Comparison of ENCODE assay signal across 17 mouse cellular contexts in genomic region chr2:127145699-127146098, GRCm38 (mm10).
"Had no signal": no experiment of that assay in that cellular context is flagged by ENCODE, and none has a peak within 500 bp of the region (broad histone marks: within the 10 kb centered on the region; RNA-seq: fewer than 3 reads in every experiment).

No protein-coding gene starts in this region.

- H3K36me3 ChIP-seq: neural tube, embryonic 13.5 days; stomach, embryonic 15.5 days had no signal

- H3K27me3 ChIP-seq: lung, embryonic 15.5 days; stomach, embryonic 15.5 days had no signal

- ATAC-seq: intestine, postnatal 0 days; midbrain, embryonic 13.5 days; midbrain, embryonic 16.5 days had no signal

- H3K9ac ChIP-seq: lung, embryonic 15.5 days; midbrain, embryonic 13.5 days; neural tube, embryonic 13.5 days; stomach, embryonic 15.5 days had no signal

- H3K9me3 ChIP-seq: lung, embryonic 15.5 days; midbrain, embryonic 10.5 days; midbrain, embryonic 13.5 days; neural tube, embryonic 13.5 days; stomach, embryonic 15.5 days had no signal

- H3K4me2 ChIP-seq: lung, embryonic 15.5 days; midbrain, embryonic 13.5 days; neural tube, embryonic 13.5 days; stomach, embryonic 15.5 days had no signal

- DNase-seq: kidney, adult 2 months; kidney, postnatal 10 days; kidney, postnatal 36 days; lung, adult 18-20 months; lung, postnatal 10 days; lung, postnatal 36 days; spleen, adult 18-20 months; thymus, postnatal 25 days had no signal

- H3K27ac ChIP-seq: lung, embryonic 15.5 days; midbrain, embryonic 10.5 days; midbrain, embryonic 13.5 days; neural tube, embryonic 13.5 days; stomach, embryonic 15.5 days had no signal

- H3K4me3 ChIP-seq: lung, embryonic 15.5 days; megakaryocyte, embryonic 14.5 days; midbrain, embryonic 10.5 days; midbrain, embryonic 13.5 days; myocyte; neural tube, embryonic 13.5 days; stomach, embryonic 15.5 days had no signal
